Mouse (Mus musculus) naive thymus-derived CD4-positive, alpha-beta T cell, adult 2 months (primary cell): ENCODE results near the gene Amer2.
"Not testable (repeated sequence)": the region's sequence is repeated elsewhere in the genome, so short reads cannot be mapped to it uniquely, and the experiment has no call there.

ENCODE experiments used
- DNase-seq: peaks from one replicate; pipeline ENCODE4 v3.0.0-alpha.2; 2011; ENCODE audit warnings: low read depth

The Amer2 gene

DNA sequence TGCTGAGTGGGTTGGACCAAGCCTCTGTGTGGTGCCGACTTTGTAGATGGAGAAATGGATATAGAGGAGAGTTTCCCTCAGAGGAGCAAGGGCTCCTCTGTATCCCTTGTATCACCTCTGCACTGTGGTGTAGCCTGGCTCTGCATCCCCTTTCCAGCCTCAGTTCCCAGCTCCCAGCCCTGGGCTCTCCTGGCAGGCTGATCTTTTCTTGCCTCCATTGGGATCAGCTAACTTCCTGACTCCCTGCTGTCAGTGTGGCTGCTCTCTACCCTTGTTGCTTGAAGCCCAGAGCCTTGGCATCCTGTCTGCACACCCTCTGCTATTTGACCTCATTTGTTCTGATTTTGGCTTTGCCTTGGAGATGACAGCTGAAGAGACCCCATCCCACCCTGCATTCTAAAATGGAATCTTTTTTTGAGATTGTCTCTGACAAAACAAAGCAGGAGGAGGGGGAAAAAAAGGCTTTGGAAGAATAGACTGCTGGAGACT, at the start of gene Amer2:
Gene Amer2 (plus strand): TSS at position 439 of the 489 bp plus-strand sequence.
- no peak for DNase-seq

DNA sequence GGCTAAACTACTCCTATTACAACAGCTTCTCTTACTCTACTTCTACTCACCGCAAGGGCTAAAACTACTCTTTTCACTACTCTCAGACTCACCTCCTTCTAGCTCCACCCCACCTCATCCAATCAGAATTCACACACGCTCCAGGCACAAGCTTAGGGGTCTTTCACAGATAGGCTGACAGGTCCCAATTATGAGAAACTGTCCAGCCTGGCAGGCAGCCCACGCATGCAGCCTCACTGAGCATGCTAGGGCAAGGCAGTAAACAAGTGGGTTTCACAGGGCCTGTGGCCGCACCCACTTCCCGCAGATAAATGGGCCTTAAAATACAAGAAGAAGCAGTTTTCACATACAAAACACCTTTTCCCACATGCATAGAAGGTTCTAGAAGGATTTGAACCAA, 33.1 kb upstream of the Amer2 start:
- not testable (repeated sequence) for DNase-seq

DNA sequence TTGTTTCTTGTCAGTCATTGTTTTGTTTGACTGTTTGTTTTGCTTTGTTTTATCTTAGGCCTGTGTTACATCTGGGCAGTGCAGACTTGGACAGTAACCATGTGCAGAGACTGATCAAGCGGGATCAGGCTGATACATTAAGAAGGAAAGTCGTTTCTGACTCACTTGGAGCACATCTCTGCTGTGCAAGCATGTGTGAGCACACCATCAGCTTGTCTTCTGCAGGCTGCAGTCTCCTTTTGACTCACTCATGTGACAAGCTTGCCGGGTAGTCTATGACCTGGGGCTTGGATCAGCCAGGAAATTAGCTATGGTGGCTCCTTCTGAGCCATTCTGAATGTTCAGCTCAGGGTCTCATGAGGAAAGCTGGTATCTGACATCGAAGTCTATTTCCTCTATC, 32.5 kb upstream of the Amer2 start:
- DNase-seq: no peak

DNA sequence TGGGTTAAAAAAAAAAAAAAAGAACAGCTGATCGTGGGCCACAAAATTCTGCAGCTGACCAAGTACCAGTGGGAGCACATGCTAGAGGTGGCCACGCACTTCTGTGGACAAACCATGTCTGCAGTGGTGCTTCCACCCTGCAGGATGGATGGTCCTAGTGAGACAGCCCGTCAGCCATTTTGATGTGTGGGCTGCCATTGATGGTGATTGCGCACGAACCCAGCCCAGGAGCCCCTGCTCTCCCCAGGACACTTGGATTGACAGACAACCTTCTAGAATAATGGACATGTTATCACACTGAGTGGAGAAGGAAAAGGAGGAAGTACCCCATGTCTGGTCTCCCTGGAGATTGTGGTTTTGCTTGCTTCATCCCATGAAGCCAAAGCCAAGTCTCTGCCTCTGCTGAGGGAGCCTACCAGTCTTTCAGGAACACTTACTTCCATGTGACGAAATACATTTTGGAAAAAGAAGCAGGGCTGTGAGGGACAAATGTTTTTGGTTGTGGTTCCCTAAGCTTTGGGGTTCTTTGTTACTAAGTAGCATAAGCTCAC, 27.7 kb upstream of the Amer2 start:
- DNase-seq: no peak

DNA sequence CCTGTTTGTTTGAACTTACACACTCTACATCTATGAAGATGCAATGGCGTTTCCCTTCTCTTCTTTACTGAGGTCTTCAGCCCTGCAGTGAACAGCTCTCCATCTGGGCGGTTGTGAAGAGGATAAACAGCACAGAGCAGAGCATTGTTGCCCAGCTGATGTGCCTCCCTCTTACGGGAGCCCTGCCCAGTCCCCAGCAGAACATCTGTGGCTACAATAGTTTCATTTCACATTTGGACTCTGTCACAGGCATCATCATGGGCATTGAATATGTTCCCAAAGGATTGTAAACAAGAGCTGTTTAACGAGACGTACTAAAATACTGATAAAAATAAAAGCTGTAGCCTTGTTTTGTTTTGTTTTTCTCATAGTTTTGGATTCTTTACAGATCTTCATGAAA, 14.7 kb upstream of the Amer2 start:
- DNase-seq: no peak

DNA sequence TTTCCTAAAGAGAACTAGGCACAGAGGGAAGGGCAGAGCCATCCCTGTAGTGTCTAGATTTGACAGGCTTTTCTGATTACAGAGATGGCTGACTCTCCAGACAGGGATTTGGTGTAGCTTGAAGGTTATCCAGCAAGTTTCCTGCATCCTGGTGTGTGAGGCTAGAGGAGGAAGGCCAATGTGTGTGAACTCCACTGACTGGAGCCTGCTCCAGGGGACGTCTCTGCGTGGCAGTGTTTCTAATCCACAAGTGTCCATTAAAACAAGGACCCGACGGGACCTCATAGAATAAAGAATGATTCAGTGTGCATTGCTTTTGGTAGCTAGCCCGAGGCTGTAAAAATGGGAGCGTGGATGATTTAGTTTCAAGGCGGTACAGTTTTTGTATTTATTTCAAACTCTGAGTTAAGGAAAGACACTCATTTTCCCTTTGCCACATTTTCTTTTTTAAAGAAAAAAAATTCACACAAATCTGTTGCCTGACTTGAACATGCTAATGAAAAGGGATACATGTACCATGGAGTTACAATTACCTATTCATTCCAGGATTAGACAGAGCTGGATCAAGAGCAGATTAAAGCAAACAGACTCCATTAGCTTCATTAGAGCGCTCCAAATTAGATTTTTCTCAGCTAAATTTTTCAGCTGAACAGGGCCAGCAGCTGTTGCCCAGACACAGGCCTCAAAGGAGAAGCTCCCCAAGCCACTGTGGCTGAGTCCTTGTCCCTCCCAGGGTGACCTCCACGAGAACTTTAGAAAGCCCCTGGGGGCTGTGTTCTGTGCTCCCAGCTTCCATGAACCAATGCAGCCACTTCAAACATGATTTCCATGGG, 11.5 kb upstream of the Amer2 start:
- DNase-seq: no peak

DNA sequence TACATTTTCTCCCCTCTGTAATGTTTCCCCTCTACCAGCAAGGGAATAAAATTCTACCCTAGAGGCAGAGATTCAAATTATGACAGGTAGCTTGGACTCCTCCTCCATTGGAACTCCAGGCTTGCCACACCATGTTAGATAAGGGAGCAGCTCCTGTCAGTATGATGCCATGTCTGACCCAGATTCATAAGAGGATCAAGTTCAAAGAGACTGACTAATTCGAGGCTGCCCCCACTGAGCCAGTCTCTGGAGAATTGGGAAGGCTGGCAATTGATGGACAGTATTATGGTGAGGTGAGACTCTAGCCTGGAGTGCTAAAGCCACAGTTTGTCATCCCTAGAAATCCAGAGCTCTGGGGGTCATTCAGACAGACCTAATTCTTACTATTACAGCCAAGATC, 6.3 kb upstream of the Amer2 start:
- no peak for DNase-seq

DNA sequence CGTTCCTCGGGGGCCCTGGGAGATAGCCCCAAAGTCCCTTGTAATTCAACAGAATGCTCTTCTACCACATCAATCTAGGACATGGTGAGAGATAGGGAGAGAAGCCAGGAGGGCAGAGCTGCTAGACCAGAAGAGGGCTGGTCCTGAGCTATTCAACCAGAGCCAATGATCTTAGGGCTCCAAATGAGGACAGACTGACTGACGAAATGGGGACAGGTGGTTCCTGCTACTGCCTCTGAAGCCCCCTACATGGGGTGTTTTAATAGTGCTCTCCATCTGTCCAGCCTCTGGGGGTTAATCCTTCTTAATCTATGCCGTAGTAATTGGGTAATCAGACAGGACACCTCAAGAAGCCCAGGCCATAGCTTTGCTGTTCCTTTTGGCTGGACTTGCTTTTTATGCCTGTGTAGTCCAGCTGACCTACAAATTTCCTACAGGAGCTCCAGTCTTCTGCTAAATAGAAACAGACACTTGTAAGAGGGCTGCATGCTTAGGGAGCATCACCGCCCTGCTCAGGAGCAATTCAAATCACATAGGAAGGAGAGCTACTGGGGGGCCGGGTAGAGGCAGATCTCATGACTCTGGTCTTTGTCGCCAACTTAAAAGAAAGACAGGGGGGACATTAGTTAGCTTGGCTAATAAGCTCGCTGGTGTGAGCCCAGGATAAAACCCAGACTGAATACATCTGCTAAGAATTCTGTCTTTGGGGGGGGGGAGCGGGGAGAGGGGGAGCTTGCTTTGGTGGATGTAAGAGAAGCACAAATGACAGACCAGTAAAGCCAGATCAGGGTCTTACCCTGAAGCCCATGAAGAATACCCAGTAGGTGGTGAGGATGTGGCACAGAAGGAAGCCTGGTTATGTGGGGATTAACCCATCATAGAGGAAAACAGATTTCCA, 4.0 kb upstream of the Amer2 start:
- DNase-seq: no peak

DNA sequence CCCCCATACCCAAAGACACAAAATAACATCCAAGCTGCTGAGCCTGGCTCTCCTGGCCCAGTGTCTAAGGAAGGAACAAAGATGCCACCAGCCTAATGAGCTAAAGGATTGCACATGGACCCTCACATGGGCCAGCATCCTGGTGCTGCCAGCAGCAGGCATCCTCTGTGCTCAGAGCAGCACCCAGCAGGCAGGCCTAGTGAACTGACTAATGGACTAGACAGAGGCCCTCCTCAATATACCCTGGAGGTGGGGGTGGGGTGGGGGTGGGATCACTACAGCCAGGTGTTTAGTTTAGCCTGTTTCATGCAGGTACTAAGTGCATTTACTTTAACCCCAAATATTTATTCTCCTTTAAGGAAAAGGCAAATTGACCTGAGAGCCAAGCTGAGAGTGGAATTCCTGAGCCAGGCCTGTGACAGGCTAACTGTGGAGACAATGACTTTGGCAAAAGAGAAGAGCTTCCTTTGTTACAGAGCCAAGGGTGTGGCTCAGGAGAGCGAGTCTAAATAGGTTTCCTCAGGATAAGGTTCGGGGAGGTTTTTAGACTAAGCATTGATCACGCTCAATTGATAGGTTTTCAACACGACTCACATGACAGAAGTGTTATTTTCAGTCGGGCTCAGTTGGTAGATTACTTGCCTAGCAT, 3.3 kb upstream of the Amer2 start:
- DNase-seq: no peak

DNA sequence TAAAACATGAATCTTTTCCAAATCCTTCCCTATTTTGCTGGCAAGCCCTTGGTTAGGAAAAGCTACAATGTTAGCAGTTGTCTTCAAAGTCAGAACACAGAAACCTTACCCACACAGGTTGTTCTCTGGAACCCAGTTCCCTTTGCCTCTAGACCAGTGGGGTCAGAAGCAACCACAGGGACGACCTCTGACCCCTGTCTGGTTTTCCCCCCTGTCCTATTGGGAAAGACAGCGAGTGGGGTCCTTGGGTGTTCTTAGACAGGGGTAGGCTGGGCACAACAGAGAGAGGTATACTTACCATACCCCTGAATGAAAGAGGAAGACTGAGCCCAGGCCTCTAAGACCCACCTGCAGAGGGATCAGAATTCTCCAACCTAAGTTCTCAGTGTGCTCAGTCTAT, 4.0 kb downstream of the Amer2 start:
- DNase-seq: no peak

DNA sequence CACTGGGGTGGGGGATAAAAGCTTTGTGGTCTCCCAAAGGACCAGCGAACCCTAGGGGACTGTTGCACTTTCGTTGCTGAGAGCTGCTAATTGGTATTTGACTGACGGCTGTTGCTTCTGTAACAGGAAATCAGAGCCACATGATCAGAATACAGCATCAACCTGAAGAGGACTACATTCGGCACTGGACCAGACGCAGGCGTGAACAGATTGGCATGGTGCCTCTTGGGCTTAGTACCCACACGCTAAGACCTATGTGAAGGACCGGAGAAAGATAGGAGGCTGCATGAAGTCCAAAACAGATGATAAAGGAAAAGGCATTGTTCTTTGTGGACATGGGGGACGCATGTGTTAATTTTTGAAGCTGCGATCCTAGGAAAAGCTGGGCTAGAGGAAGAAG, 4.5 kb downstream of the Amer2 start:
- DNase-seq: no peak

DNA sequence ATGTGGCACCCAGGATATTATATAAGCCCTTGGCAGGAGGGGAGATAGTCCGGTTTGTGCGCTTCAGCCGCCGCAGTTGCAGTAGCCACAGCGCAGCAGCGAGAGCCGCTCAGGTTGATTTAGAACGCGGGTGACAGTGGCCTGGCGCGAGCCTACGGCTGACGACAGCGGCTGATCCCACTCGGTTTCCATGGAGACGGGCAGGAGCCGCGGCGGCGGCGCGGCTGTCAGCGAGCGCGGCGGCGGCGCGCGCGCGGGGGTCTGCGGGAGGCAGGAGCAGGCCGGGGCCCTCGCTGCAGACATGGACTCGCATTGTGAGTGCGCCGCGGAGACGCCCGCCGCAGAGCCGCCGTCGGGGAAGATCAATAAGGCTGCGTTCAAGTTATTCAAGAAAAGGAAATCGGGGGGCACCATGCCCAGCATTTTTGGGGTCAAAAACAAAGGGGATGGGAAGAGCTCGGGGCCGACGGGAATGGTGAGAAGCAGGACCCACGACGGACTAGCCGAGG, 5.1 kb downstream of the Amer2 start:
- DNase-seq: no peak

DNA sequence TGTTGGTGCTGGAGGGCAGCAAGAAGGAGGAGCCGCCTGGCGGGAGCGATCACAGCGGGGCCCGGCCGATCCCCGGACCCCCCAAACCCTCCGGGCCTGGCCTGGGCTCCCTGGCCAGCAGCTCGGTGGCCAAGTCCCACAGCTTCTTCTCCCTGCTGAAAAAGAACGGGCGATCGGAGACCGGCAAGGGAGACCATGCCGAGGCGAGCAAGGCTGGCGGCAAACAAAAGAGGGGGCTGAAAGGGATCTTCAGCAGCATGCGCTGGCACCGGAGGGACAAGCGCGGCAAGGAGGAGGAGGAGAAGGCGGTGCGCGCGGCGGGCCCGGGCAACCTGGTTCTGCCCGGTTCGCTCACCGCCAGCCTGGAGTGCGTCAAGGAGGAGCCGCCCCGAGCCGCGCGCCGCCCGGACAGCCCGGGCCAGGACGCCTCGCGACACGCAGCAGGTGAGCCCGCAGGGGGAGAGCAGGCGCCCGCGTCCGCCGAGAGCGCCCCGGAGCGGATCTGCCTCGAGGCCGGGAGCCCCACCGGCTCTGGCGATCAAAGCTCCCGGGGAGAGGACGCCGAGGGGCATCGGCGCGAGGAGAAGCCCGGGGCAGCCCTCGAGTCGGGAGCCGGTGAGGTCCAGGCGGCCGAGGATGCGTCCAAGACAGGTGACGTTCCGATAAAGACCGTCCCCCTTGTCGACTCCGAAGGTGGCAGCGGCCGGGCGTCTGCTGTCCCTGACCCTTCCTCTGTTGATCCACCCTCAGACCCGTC, 5.7 kb downstream of the Amer2 start:
- no peak for DNase-seq

DNA sequence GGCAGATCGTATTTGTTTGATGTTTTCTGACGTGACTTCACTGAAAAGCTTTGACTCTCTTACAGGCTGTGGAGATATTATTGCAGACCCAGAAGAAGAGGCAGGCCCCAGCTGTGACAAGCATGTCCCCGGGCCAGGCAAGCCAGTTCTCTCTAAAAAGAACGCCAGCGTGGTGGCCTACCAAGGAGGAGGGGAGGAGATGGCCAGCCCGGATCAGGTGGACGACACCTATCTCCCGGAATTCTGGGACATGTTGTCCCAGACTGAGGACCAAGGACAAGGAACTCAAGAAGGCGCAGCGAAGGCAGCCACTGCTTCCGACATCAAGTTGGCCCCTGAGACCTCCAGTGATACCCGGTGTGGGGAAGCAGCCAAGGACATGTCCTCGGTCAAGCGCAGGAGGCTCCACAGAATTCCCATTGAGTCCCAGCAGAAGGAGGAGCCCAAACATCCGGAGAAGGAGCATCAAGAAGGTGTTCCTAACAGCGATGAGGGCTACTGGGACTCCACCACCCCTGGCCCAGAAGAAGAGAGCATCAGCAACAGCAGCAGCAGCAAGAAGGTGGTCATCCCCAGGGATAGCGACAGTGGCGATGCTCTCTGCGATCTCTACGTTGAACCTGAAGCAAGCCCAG, 6.4 kb downstream of the Amer2 start:
- DNase-seq: no peak

DNA sequence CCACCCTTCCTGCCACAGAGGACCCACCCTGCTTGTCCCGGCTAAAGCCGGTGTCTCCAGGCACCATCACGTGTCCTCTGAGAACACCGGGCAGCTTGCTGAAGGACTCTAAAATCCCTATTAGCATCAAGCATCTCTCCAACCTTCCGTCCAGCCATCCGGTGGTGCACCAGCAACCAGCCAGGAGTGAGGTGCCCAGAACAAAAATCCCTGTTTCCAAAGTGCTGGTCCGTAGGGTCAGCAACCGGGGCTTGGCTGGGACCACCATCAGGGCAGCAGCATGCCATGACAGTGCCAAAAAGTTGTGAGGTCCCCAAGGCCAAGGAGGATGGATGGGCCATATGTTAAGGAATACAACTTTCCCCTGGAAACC, 6.9 kb downstream of the Amer2 start:
- DNase-seq: no peak

DNA sequence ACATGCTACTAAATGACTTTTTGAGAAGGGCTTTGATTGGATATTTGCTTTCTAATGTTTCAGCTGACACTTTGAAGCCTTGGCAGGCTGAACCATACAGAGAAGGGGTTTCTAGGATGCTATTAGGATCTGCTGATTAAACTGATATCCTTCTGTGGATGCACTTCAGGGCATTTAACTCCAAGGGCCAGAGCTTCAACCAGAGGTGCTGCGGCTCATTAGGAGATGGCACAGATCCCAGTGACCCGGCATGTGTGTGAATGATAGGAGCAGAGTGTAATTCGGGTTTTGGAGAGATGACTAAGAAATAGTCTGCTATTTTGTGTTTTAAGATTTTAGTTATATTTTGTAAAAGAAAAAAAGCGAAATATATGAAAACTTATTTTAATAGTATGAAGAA, 8.6 kb downstream of the Amer2 start:
- DNase-seq: no peak

DNA sequence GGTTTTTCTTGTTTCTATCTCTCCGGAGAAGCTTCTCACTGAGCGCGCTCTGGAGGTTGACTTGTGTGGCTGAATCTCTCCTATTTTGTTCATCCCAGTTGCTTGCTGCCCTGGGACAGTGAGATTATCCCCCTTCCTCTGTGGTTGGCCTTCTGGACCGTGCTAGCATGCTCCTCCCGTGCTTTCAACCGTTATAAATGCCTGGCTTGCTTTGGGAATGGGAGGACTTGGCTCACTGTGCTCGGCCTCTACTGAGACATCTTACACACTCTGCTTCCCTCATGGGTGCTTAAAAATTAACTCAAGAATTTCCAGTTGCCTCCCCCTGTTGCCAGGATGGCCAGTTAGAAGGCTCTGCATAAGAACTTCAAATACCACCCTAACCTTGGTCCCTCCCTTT, 10.8 kb downstream of the Amer2 start:
- DNase-seq: no peak

DNA sequence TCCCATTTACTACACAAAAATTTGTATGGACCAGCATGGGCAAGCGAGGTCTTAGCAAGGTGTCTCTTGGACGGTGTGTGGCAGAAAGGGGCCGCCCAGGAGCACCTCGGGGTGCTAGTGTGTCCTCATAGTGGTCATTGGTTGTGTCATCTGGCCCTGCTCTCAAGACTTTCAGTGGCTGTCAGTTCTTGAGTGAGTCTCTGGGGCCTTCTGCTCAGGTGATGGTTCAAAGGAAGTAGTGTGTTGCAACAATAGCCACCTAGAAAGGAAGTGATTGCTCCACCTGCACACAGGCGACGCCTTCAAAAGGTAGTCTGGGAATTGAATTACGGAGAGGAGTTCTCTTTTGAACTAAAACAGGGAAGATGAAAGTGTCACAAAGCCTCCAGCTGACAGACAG, 11.2 kb downstream of the Amer2 start:
- DNase-seq: no peak

DNA sequence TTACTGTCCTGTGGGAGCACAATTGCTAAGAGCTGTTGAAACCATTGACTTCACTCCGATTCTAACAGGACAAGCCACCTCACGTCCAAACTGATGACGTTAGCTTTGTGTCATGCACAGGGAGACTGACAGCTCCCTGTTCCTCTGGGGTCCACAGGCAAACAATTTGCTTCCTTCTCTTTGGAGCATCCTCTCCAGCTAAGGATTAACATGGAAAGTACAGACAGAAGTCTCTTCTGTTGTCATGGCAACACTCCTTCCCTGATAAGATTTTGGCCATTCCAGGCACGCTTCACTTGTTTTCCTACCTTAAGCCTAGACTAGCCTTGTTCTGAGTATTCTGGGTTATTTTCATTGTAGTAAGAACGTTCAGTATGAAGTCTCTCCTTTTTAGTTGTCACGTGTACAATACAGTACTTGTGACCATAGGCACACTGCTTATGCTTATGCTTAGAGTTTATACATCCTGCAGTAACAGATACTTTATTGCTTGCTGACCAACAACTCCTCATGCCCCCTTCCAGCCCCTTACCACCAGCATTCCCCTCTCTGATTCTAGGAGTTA, 12.1 kb downstream of the Amer2 start:
- no peak for DNase-seq
